13 mouse cellular contexts compared by ENCODE assay signal in the genomic region with DNA sequence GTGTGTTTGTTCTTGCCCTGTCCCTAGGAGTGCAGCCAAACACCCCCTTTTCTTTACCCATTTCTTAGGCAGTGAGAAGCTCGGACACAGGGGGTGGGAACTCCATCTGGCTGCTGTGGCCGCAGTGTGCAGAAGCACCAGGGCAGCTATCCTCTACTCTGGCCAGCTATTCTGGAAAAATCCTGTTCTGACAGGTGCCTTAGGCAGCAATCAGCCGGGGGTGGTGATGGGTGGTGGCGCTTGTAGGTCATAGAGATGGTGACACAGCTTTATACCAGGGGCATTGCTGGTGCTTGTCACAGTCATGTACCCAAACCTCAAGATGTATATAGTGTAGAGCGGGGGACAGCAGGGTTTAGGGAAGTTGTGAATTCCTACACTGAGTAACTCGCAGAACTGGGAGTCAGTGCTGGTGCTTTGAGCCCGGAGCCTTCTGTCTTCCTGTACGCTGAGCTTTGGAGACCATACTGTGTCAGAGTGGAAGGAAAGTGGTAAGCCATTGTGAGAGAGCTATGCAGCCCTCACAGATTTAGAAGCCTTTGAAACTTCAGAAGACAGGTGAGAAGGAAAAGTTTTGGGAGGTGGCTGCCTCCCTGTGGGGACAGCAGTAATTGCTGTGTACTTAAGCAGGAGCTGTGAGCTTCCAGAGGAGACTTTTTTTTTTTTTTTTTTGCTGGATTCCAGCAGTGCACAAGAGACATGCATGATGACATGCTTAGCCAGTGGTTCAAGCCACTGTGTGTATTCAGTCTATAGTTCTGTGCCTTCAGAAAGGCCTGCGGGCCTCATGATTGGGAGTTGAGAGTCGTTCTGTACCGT. TPM values are rescaled to one million over a fixed set of nuclear protein-coding genes. Genes with fewer than 3 reads are reported as not detected.
DNase-seq lines count a peak whose midpoint lies in the region; ATAC-seq and TF ChIP-seq lines count a peak whose summit lies in the region.
"Had no signal": no experiment of that assay in that cellular context is flagged by ENCODE, and none has a peak within 500 bp of the region (broad histone marks: within the 10 kb centered on the region; RNA-seq: fewer than 3 reads in every experiment).

No protein-coding gene starts in this region.

- intact Hi-C loops in gastrocnemius, adult 2 months (cut with DNase I): no loop called here

- no peaks in the 10 kb centered on the region for H3K27me3 ChIP-seq in kidney, postnatal 0 days (ENCODE audit: insufficient read depth, low read length)
- H3K27me3 ChIP-seq in liver, postnatal 0 days (ENCODE audit: insufficient read depth, low read length): no peaks in the 10 kb centered on the region
- H3K27me3 ChIP-seq in midbrain, embryonic 16.5 days (ENCODE audit: control insufficient read depth, insufficient read depth, low read depth, low read length): no peaks in the 10 kb centered on the region
- H3K27me3 ChIP-seq: forebrain, embryonic 13.5 days had no signal

- H3K4me3 ChIP-seq in gastrocnemius, adult 2 months: no peak overlapping the region
- no peak overlapping the region for H3K4me3 ChIP-seq in kidney, postnatal 0 days (replicated peaks; ENCODE audit: low read depth, low read length)
- no peak overlapping the region for H3K4me3 ChIP-seq in liver, postnatal 0 days (ENCODE audit: low read depth, low read length)
- no peak overlapping the region for H3K4me3 ChIP-seq in midbrain, embryonic 16.5 days (ENCODE audit: low read depth, low read length)
- H3K4me3 ChIP-seq: forebrain, embryonic 13.5 days had no signal

- H3K9ac ChIP-seq in kidney, postnatal 0 days (ENCODE audit: low read depth, low read length): no peak overlapping the region
- no peak overlapping the region for H3K9ac ChIP-seq in liver, postnatal 0 days (replicated peaks)
- no peak overlapping the region for H3K9ac ChIP-seq in midbrain, embryonic 16.5 days (ENCODE audit: low read depth, low read length)
- H3K9ac ChIP-seq: forebrain, embryonic 13.5 days had no signal

- TF ChIP-seq EP300 in liver, postnatal 0 days (IDR thresholded peaks at IDR 0.05; ENCODE audit: low read depth): no peak

- TF ChIP-seq CTCF in gastrocnemius, adult 2 months (IDR thresholded peaks at IDR 0.05): peak; percentile 24; the same call in 1 of the 2 replicates
- TF ChIP-seq CTCF in kidney, postnatal 0 days (IDR thresholded peaks at IDR 0.05; ENCODE audit: low read depth): peak; percentile 36; the same call in 1 of the 2 replicates
- peak; percentile 30; the same call in 1 of the 2 replicates for TF ChIP-seq CTCF in liver, postnatal 0 days (IDR thresholded peaks at IDR 0.05; ENCODE audit: low read depth)

- no peak for DNase-seq in gastrocnemius, adult 2 months
- no peak for DNase-seq in gastrocnemius, adult 18-20 months (ENCODE audit: low spot score)
- DNase-seq in kidney, postnatal 0 days (ENCODE audit: low spot score): no peak
- no peak for DNase-seq in kidney, adult 9 months
- peak; percentile 53 for DNase-seq in ZHBTc4 (ENCODE audit: low read depth, low spot score)
- no peak for DNase-seq in liver, postnatal 0 days
- DNase-seq in spleen, adult 18-20 months: no peak
- DNase-seq: B cell, adult 2 months; cerebellum, adult 18-20 months; right cerebral cortex, postnatal 4 days had no signal

- no peak overlapping the region for H3K4me2 ChIP-seq in kidney, postnatal 0 days (ENCODE audit: low read length)
- no peak overlapping the region for H3K4me2 ChIP-seq in liver, postnatal 0 days (ENCODE audit: low read depth, low read length)
- H3K4me2 ChIP-seq in midbrain, embryonic 16.5 days (ENCODE audit: low read length): no peak overlapping the region
- H3K4me2 ChIP-seq: forebrain, embryonic 13.5 days; midbrain, embryonic 11.5 days had no signal

- H3K36me3 ChIP-seq in kidney, postnatal 0 days (ENCODE audit: insufficient read depth, low read length): no peaks in the 10 kb centered on the region
- no peaks in the 10 kb centered on the region for H3K36me3 ChIP-seq in liver, postnatal 0 days (replicated peaks; ENCODE audit: insufficient read depth, low read length)
- no peaks in the 10 kb centered on the region for H3K36me3 ChIP-seq in midbrain, embryonic 16.5 days (ENCODE audit: control insufficient read depth, insufficient read depth, low read length)

- 70% methylated on average over 11 of the region's 11 CpGs for WGBS in kidney, postnatal 0 days
- WGBS in liver, postnatal 0 days (ENCODE audit: insufficient replicate concordance): 68% methylated on average over 11 of the region's 11 CpGs
- 81% methylated on average over 11 of the region's 11 CpGs for WGBS in midbrain, embryonic 16.5 days

- no peaks in the 10 kb centered on the region for H3K9me3 ChIP-seq in kidney, postnatal 0 days (replicated peaks; ENCODE audit: low read length)
- H3K9me3 ChIP-seq in liver, postnatal 0 days (ENCODE audit: low read length): no peaks in the 10 kb centered on the region
- H3K9me3 ChIP-seq in midbrain, embryonic 16.5 days (replicated peaks; ENCODE audit: control insufficient read depth, low read length, poor library complexity, severe bottlenecking): no peaks in the 10 kb centered on the region
- H3K9me3 ChIP-seq: forebrain, embryonic 13.5 days had no signal

- ATAC-seq in kidney, postnatal 0 days (replicated peaks; ENCODE audit: low FRiP score, low read depth): peak; percentile 21; the same call in 1 of the 2 replicates
- ATAC-seq in liver, postnatal 0 days: 0 out of 2 replicates have a peak, but pooled peaks have one; percentile 15
- no peak for ATAC-seq in midbrain, embryonic 16.5 days
- ATAC-seq: forebrain, embryonic 13.5 days had no signal

- peak overlapping the region; percentile 28 for H3K27ac ChIP-seq in gastrocnemius, adult 2 months
- peak overlapping the region; percentile 43; the same call in 1 of the 2 replicates for H3K27ac ChIP-seq in kidney, postnatal 0 days
- no peak overlapping the region for H3K27ac ChIP-seq in liver, postnatal 0 days (ENCODE audit: low read depth)
- H3K27ac ChIP-seq in midbrain, embryonic 16.5 days (ENCODE audit: low read length): no peak overlapping the region
- H3K27ac ChIP-seq: forebrain, embryonic 13.5 days had no signal

- H3K4me1 ChIP-seq in kidney, postnatal 0 days (replicated peaks; ENCODE audit: insufficient read depth, low read length): peaks cover 43% of the 10 kb centered on the region
- peaks cover 20% of the 10 kb centered on the region for H3K4me1 ChIP-seq in liver, postnatal 0 days (ENCODE audit: insufficient read depth)
- H3K4me1 ChIP-seq in midbrain, embryonic 16.5 days (ENCODE audit: control insufficient read depth, insufficient read depth, low read length): peaks cover 9% of the 10 kb centered on the region; the same call in 1 of the 2 replicates

RNA-seq across cellular contexts. Expression of gene Itpr1, which starts 19.2 kb away (rescaled TPM):
- total RNA-seq in gastrocnemius, adult 2 months (2021): 10 to 100 TPM; 14.1 to 21.3 TPM
- 10 to 100 TPM; 15.1 to 20.0 TPM for total RNA-seq in gastrocnemius, adult 18-20 months (2021)
- polyA plus RNA-seq in kidney, postnatal 0 days (2015; fragmentation: Nextera tagmentation; extraction: Ambion mirVana): 21.2 TPM in 2 replicates
- 2.8 and 2.9 TPM in 2 replicates for polyA plus RNA-seq in liver, postnatal 0 days (2015; fragmentation: Nextera tagmentation; extraction: Ambion mirVana)
- 4.2 and 4.5 TPM in 2 replicates for polyA plus RNA-seq in midbrain, embryonic 16.5 days (2015; fragmentation: Nextera tagmentation; extraction: Ambion mirVana)

RNA-seq across cellular contexts. Expression of gene Sumf1, which starts 46.7 kb away (rescaled TPM):
- total RNA-seq in gastrocnemius, adult 2 months (2021): 1 to 10 TPM; 7.4 to 9.4 TPM
- total RNA-seq in gastrocnemius, adult 18-20 months (2021): 1 to 10 TPM; 8.4 to 10.0 TPM
- polyA plus RNA-seq in kidney, postnatal 0 days (2015; fragmentation: Nextera tagmentation; extraction: Ambion mirVana): 34.0 and 34.2 TPM in 2 replicates
- polyA plus RNA-seq in liver, postnatal 0 days (2015; fragmentation: Nextera tagmentation; extraction: Ambion mirVana): 12.0 and 13.0 TPM in 2 replicates
- 10.7 and 11.2 TPM in 2 replicates for polyA plus RNA-seq in midbrain, embryonic 16.5 days (2015; fragmentation: Nextera tagmentation; extraction: Ambion mirVana)

Comparison
In these comparisons a context has a peak if more than half of its experiments do, and no peak if none do; other contexts are left out.
1. H3K27ac ChIP-seq: peak in gastrocnemius, adult 2 months (single experiment) and kidney, postnatal 0 days (single experiment); none in liver, postnatal 0 days (single experiment) and midbrain, embryonic 16.5 days (single experiment).
2. Peak in every context shown above with its lines, with median percentiles within 50 percentile points of each other: CTCF ChIP-seq.